Mouse (Mus musculus) forebrain, embryonic 11.5 days (tissue): Measurements from ENCODE around the gene Eif5a. TPM values are rescaled to one million over a fixed set of nuclear protein-coding genes. Genes with fewer than 3 reads are reported as not detected.

Experiments
- ATAC-seq: fragments of 200-750 bp; cut with Nextera tagmentation; replicated peaks from 2 replicates; pipeline ENCODE4 v1.8.0; 2017; ENCODE audit warnings: moderate TSS enrichment; ENCODE audit not compliant: low FRiP score
- DNase-seq: peaks from one replicate; pipeline ENCODE4 v3.0.0-alpha.2; 2017; ENCODE audit warnings: low spot score
- H3K27ac ChIP-seq: fragments of 300-500 bp; sonication (generic); 2 replicates; pipeline ENCODE4 v1.5.1; 2014; ENCODE audit warnings: low read depth, low read length
- H3K27me3 ChIP-seq: fragments of 300-500 bp; sonication (generic); 2 replicates; pipeline ENCODE4 v1.6.1; 2014; ENCODE audit warnings: mild to moderate bottlenecking, low read length, mixed read lengths; ENCODE audit not compliant: control insufficient read depth, insufficient read depth
- H3K36me3 ChIP-seq: fragments of 300-500 bp; sonication (generic); 2 replicates; pipeline ENCODE4 v1.6.1; 2014; ENCODE audit warnings: mild to moderate bottlenecking, low read length, moderate library complexity, mixed read lengths; ENCODE audit not compliant: control insufficient read depth, insufficient read depth
- H3K4me1 ChIP-seq: fragments of 300-500 bp; sonication (generic); replicated peaks from 2 replicates; pipeline ENCODE4 v1.6.1; 2014; ENCODE audit warnings: low read length, mixed read lengths; ENCODE audit not compliant: control insufficient read depth, insufficient read depth
- H3K4me2 ChIP-seq: fragments of 300-500 bp; sonication (generic); 2 replicates; pipeline ENCODE4 v1.6.1; 2014; ENCODE audit warnings: low read depth, mild to moderate bottlenecking, low read length, moderate library complexity, mixed read lengths; ENCODE audit not compliant: severe bottlenecking
- H3K4me3 ChIP-seq: fragments of 300-500 bp; sonication (generic); 2 replicates; pipeline ENCODE4 v1.5.1; 2014; ENCODE audit warnings: low read depth, low read length
- H3K9ac ChIP-seq: fragments of 300-500 bp; sonication (generic); 2 replicates; pipeline ENCODE4 v1.6.1; 2014; ENCODE audit warnings: low read length
- H3K9me3 ChIP-seq: fragments of 300-500 bp; sonication (generic); 2 replicates; pipeline ENCODE4 v1.6.1; 2016; ENCODE audit warnings: low read length, mixed read lengths; ENCODE audit not compliant: control insufficient read depth
- WGBS: fragments of 180-500 bp; shearing (Covaris S2); extraction: QIAGEN DNeasy Blood & Tissue Kit; methylation state at CpG from one replicate; pipeline ENCODE4 v1.1.7; 2014; 5-methylcytosine and 5-hydroxymethylcytosine counted together
- microRNA-seq: library from miRNA; unstranded; fragments of <30 nt; microRNA quantifications from one replicate; pipeline ENCODE4, GENCODE M21; 2016; ENCODE audit not compliant: insufficient number of aligned reads
- polyA plus RNA-seq: library from polyadenylated mRNA; unstranded; fragments of >200 nt; fragmentation: Nextera tagmentation; extraction: Ambion mirVana; gene quantifications from 2 replicates; pipeline ENCODE4 v1.2.1, GENCODE M21; 2014

The Eif5a gene
- polyA plus RNA-seq, 1 experiment from 2014 or later, result 2,045 TPM

DNA sequence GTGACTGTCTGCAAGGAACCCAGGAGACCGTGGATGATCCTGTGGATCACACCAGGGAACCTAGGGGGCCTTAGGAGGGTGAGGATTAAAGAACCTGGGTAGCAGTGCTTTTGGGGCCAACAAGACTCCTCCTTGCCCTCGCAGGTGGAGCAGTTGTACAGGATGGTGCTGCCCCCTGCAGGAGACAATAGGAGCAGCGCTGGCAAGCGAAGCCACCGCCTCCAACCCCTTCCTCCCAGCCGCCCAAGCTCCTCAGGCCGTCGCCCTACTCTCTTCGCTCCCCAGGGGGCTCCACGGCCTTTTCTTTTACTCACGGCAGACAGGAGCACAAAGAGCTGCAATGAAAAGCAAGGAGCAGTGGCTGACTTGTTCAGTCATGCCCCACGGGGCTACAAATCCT, 44.9 kb downstream of the Eif5a start:
- H3K36me3 ChIP-seq, result no peaks in the 10 kb centered on the region
- peak overlapping the region; percentile 43; the same call in 1 of the 2 replicates for H3K4me2 ChIP-seq
- H3K27me3 ChIP-seq, result peaks cover 2% of the 10 kb centered on the region; the same call in 1 of the 2 replicates
- 0 out of 2 replicates have a peak overlapping the region, but pooled peaks have one; percentile 6 for H3K4me3 ChIP-seq
- 2% methylated on average over 12 of the region's 12 CpGs for WGBS
- H3K9me3 ChIP-seq, result no peaks in the 10 kb centered on the region
- ATAC-seq (peak; percentile 58; the same call in 1 of the 2 replicates), DNase-seq (peak; percentile 93)
- peak overlapping the region; percentile 29 for H3K9ac ChIP-seq
- H3K4me1 ChIP-seq, result peaks cover 6% of the 10 kb centered on the region; the same call in 1 of the 2 replicates
- H3K27ac ChIP-seq, result no peak overlapping the region

DNA sequence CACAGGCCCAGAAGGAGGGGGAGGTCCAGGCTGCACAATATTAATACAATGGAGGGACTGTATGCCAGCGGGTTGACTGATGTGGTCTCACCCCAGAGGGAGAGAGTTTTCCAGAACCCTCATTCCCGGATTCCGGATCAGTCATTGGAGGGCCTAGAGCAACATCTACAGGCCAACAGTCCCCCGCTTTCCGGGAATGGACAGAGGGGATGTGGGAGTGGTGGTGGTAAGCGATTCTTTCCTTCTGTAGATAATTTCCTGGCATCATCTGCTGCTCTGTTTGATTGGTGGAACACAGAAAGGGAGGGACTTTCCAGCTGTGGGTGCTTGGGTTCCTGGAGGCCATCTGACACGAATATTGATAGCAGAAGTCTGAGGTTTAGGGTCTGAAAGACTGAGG, 45.6 kb downstream of the Eif5a start:
- H3K27me3 ChIP-seq, result no peaks in the 10 kb centered on the region; the same call in 1 of the 2 replicates
- H3K9ac ChIP-seq, result no peak overlapping the region
- no peak overlapping the region for H3K4me3 ChIP-seq
- H3K36me3 ChIP-seq, result no peaks in the 10 kb centered on the region
- 78% methylated on average over 7 of the region's 7 CpGs for WGBS
- ATAC-seq, result no peak
- H3K27ac ChIP-seq, result no peak overlapping the region
- no peak for DNase-seq
- H3K4me2 ChIP-seq, result no peak overlapping the region
- peaks cover 3% of the 10 kb centered on the region; the same call in 1 of the 2 replicates for H3K4me1 ChIP-seq
- H3K9me3 ChIP-seq, result no peaks in the 10 kb centered on the region

DNA sequence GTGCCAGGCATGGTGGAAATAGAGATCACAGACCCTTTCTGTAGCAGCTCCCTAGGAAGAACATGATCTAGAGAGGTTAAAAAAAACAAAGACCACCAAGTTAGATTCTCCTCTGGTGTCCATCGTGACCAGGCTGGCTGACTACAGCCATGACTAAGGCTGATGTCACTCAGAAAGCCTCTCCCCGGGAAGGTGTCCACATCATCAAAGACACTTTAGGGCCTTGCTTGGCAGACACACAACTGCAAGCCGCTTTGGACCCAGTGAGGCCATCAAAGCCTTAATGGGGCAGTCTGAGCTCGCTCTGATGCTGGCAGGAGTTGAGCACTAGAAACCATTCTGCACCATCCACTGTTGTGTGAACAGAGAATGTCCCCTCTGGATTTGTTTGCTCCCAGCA, 49.3 kb downstream of the Eif5a start:
- H3K4me1 ChIP-seq, result peaks cover 3% of the 10 kb centered on the region; the same call in 1 of the 2 replicates
- H3K27ac ChIP-seq, result no peak overlapping the region
- no peak overlapping the region for H3K4me3 ChIP-seq
- H3K36me3 ChIP-seq, result no peaks in the 10 kb centered on the region
- no peaks in the 10 kb centered on the region for H3K9me3 ChIP-seq
- no peak for ATAC-seq
- H3K9ac ChIP-seq, result no peak overlapping the region
- H3K27me3 ChIP-seq, result no peaks in the 10 kb centered on the region
- H3K4me2 ChIP-seq, result no peak overlapping the region
- WGBS, result 89% methylated on average over 4 of the region's 4 CpGs
- DNase-seq, result no peak

DNA sequence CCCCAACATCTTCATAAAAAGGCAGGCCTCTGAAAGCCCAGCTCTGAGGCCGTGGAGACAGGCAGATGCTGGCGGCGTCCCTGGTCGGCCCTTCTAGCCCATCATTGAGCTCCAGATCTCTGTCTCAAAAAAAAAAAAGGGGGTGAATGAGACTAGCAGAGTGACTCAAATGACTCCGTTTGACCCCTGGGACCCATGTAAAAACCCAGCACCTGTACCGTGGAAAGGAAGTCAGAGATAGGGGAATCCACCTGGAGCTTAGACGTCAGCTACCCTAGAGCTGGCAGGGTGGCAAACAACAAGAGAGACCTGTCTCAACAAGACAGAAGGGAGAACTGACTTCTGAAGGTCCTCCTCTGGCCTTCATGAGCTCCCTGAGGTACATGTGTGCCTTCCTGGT, 49.9 kb downstream of the Eif5a start:
- Histone ChIP-seq H3K4me3 (no peak overlapping the region), H3K4me2 (no peak overlapping the region), H3K36me3 (no peaks in the 10 kb centered on the region), H3K4me1 (no peaks in the 10 kb centered on the region), H3K27me3 (no peaks in the 10 kb centered on the region), H3K27ac (no peak overlapping the region), H3K9ac (no peak overlapping the region), H3K9me3 (no peaks in the 10 kb centered on the region)
- ATAC-seq (no peak), DNase-seq (no peak)
- 90% methylated on average over 7 of the region's 7 CpGs for WGBS

DNA sequence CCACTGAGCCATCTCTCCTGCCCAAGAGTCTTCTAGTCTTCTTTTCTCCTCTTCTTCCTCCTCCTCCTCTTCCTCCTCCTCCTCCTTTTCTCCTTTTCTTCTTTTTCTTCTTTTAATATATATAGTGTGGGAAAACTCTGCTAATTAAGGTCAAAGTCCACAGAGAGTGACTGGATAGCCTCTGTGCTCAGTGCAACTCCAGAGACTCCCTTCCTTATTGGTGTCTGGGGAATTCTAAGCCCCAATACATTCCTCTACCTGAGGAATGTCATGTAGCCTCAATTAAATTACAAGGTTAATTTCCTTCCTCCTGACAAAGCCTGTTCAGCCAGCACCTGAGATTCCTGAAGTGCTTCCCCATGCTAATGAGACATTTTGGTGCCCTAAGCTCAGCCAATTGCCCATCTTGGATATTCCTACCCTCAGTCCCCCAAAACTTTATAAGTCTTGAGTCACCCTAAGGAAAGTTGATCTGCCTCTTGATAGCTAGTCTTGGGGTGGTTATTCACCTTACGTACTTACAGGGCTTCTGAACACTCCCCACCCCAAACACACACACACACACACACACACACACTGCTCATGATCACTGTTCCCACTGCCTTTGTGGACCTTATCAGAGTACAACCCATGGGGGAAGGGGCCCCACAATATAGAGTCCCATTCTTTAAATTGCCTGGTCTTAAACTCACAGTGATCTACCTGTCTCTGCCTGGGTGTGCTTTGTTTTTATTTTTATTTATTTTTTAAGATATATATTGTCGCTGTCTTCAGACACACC, 51.3 kb downstream of the Eif5a start:
- Histone ChIP-seq H3K9me3 (no peaks in the 10 kb centered on the region), H3K4me1 (no peaks in the 10 kb centered on the region), H3K9ac (no peak overlapping the region), H3K27ac (no peak overlapping the region), H3K4me3 (no peak overlapping the region), H3K36me3 (no peaks in the 10 kb centered on the region), H3K27me3 (no peaks in the 10 kb centered on the region), H3K4me2 (no peak overlapping the region)
- 90% methylated on average over 2 of the region's 2 CpGs for WGBS
- ATAC-seq (no peak), DNase-seq (no peak)

DNA sequence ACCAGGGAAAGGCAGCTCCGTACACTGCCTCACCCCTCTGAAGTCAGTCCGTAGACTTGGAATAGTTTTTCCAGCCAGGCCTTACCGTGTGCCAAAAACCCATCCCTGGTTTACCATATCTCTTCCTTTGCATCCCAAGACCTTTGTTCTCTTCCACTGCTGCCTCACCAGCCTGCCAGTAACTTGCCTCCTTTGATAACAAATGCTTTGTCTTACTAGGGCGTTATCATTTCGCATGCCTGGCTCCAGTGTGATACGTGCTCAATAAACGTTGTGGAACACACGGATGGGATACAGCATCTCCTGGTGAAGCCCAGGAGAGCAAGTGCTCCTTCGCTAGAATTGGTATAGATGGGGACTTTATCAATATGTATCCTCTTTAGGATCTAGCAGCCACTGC, 54.4 kb downstream of the Eif5a start:
- H3K4me3 ChIP-seq, result no peak overlapping the region
- 76% methylated on average over 9 of the region's 9 CpGs for WGBS
- H3K9ac ChIP-seq, result no peak overlapping the region

More for the DNA sequence above, 54.4 kb downstream of the Eif5a start:
- no peak overlapping the region for H3K27ac ChIP-seq
- no peaks in the 10 kb centered on the region for H3K4me1 ChIP-seq
- ATAC-seq (no peak), DNase-seq (no peak)
- H3K4me2 ChIP-seq, result no peak overlapping the region
- no peaks in the 10 kb centered on the region for H3K9me3 ChIP-seq
- no peaks in the 10 kb centered on the region for H3K27me3 ChIP-seq
- H3K36me3 ChIP-seq, result no peaks in the 10 kb centered on the region

Small RNA genes lying within 50 kb of the gene (microRNA-seq; reads per million reads assigned to microRNA genes)
- gene Mir6924, result not detected

Other genes starting within 250 kb of the Eif5a start
- gene Eif4a1, start 249.5 kb downstream of the Eif5a start, polyA plus RNA-seq, result 827 and 855 TPM in 2 replicates
- 110 and 117 TPM in 2 replicates for gene Senp3, start 239.9 kb downstream of the Eif5a start, polyA plus RNA-seq
- not detected in 2 replicates for gene Tnfsf13, start 236.2 kb downstream of the Eif5a start, polyA plus RNA-seq
- gene Tnfsf12, start 226.1 kb downstream of the Eif5a start, polyA plus RNA-seq, result 2.4 TPM in 2 replicates
- 0.60 and 1.2 TPM in 2 replicates for gene Tnfsfm13, start 225.9 kb downstream of the Eif5a start, polyA plus RNA-seq
- 61.2 and 65.7 TPM in 2 replicates for gene Polr2a, start 163.3 kb downstream of the Eif5a start, polyA plus RNA-seq
- not detected in 2 replicates for gene Slc35g3, start 160.0 kb downstream of the Eif5a start, polyA plus RNA-seq
- gene Zbtb4, start 156.0 kb downstream of the Eif5a start, polyA plus RNA-seq, result 1.1 and 1.4 TPM in 2 replicates
- gene Chrnb1, start 126.0 kb downstream of the Eif5a start, polyA plus RNA-seq, result 0.73 and 1.1 TPM in 2 replicates
- gene Fgf11, start 120.1 kb downstream of the Eif5a start, polyA plus RNA-seq, result 1.3 and 1.7 TPM in 2 replicates
- gene Tmem102, start 116.3 kb downstream of the Eif5a start, polyA plus RNA-seq, result 0.32 and 0.65 TPM in 2 replicates
- not detected in 2 replicates for gene Gm39566, start 106.7 kb downstream of the Eif5a start, polyA plus RNA-seq
- not detected in 2 replicates for gene Spem2, start 103.5 kb downstream of the Eif5a start, polyA plus RNA-seq
- 0.53 TPM in 1 of 2 replicates, not detected in the other for gene Spem1, start 99.8 kb downstream of the Eif5a start, polyA plus RNA-seq
- 11.0 and 11.1 TPM in 2 replicates for gene Nlgn2, start 84.2 kb downstream of the Eif5a start, polyA plus RNA-seq
- 250 and 283 TPM in 2 replicates for gene Tmem256, start 83.4 kb downstream of the Eif5a start, polyA plus RNA-seq
- gene Plscr3, start 75.6 kb downstream of the Eif5a start, polyA plus RNA-seq, result 64.6 and 71.9 TPM in 2 replicates
- 0.73 TPM in 2 replicates for gene Tnk1, start 63.2 kb downstream of the Eif5a start, polyA plus RNA-seq
- gene Tmem95, start 43.9 kb downstream of the Eif5a start, polyA plus RNA-seq, result 0.40 TPM in 1 of 2 replicates, not detected in the other
- gene Kctd11, start 40.6 kb downstream of the Eif5a start, polyA plus RNA-seq, result 2.9 and 3.0 TPM in 2 replicates
- gene Acap1, start 26.4 kb downstream of the Eif5a start, polyA plus RNA-seq, result 0.52 and 0.75 TPM in 2 replicates
- gene 2810408A11Rik, start 21.0 kb downstream of the Eif5a start, polyA plus RNA-seq, result 17.2 and 17.6 TPM in 2 replicates
- 16.4 and 23.0 TPM in 2 replicates for gene Neurl4, start 20.9 kb downstream of the Eif5a start, polyA plus RNA-seq
- gene Gps2, start 8.1 kb downstream of the Eif5a start, polyA plus RNA-seq, result 99.2 and 106 TPM in 2 replicates
- 7.1 and 10.1 TPM in 2 replicates for gene Ybx2, start 13.8 kb upstream of the Eif5a start, polyA plus RNA-seq
- 13.7 and 14.8 TPM in 2 replicates for gene Slc2a4, start 26.2 kb upstream of the Eif5a start, polyA plus RNA-seq
- gene Cldn7, start 42.8 kb upstream of the Eif5a start, polyA plus RNA-seq, result 3.2 and 6.4 TPM in 2 replicates
- 20.4 and 28.0 TPM in 2 replicates for gene Ctdnep1, start 59.2 kb upstream of the Eif5a start, polyA plus RNA-seq
- 144 and 156 TPM in 2 replicates for gene Elp5, start 60.6 kb upstream of the Eif5a start, polyA plus RNA-seq
- gene Gabarap, start 69.2 kb upstream of the Eif5a start, polyA plus RNA-seq, result 472 and 477 TPM in 2 replicates
- gene Phf23, start 73.8 kb upstream of the Eif5a start, polyA plus RNA-seq, result 61.4 and 63.0 TPM in 2 replicates
- gene Dvl2, start 78.6 kb upstream of the Eif5a start, polyA plus RNA-seq, result 43.9 and 47.6 TPM in 2 replicates
- 44.0 and 47.6 TPM in 2 replicates for gene Acadvl, start 93.5 kb upstream of the Eif5a start, polyA plus RNA-seq
- gene Dlg4, start 95.0 kb upstream of the Eif5a start, polyA plus RNA-seq, result 18.2 and 21.5 TPM in 2 replicates
- gene Asgr1, start 132.1 kb upstream of the Eif5a start, polyA plus RNA-seq, result 0.88 and 0.99 TPM in 2 replicates
- not detected in 2 replicates for gene Asgr2, start 170.7 kb upstream of the Eif5a start, polyA plus RNA-seq
- gene Mgl2, start 208.4 kb upstream of the Eif5a start, polyA plus RNA-seq, result not detected in 2 replicates
- gene Clec10a, start 234.2 kb upstream of the Eif5a start, polyA plus RNA-seq, result 0.44 TPM in 1 of 2 replicates, not detected in the other